Mouse (Mus musculus) cortical plate, adult 2 months (tissue): ENCODE measurements around the gene C330007P06Rik.

Experiments used
- CTCF ChIP-seq: fragments of 200-500 bp; IDR thresholded peaks from 2 replicates; pipeline ENCODE4 v1.5.1; 2011; ENCODE audit warnings: mild to moderate bottlenecking, control low read depth, low read length; ENCODE audit not compliant: insufficient read depth; ENCODE audit errors: extremely low read depth
- POLR2A ChIP-seq: fragments of 200-500 bp; IDR thresholded peaks from 2 replicates; pipeline ENCODE4 v1.6.1; 2011; ENCODE audit warnings: mild to moderate bottlenecking, low read length, control low read depth; ENCODE audit not compliant: insufficient read depth; ENCODE audit errors: extremely low read depth

DNA sequence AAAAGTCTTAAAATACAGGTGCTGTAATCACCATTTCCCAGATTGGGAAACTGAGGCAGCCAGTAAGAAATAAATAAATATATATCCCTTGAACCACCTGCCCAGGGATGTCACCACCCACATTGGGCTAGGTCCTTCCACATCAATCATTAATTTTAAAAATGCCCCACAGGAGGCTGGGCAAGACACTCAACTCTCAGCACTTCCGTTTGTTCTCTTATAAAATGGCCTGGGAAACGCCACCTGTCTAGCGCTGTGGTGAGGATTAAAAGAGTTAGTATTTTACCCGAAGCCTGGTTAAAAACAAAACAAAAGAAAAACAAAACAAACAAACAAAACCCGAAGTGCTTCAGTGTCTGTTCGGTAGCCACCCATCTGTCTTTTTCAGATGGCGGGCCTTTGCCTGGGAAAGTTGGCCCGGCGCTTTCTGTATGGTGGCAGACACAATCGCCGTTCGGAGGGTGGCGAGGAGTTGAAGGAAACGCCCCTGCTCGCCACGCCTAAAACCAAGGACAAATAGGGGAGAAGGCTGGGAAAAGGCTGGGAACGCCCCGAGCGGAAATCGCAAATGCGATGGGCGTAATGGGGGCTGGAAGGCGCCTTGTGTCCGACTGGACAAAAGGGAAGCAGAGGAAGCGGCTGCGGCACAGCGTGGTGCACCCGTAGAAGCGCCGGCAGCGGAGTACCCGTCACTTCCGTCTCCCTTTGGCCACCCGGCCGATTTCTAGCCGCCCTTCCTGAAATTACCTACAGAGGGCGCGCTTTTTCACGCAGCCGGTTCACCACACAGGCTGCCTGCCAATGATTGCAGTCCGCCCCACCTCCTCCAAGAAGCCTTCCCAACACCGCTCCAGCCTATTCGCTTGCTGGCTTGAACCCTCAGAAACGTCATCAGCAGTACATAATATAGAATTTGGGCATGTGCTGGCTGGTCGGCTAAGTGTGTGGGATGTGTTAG, 66.3 kb downstream of the C330007P06Rik start:
- TF ChIP-seq CTCF (peak; percentile 48), POLR2A (peak; percentile 28; the same call in 1 of the 2 replicates)
